Mouse (Mus musculus) E14TG2a.4 (cell line): ENCODE data around the gene App.

ENCODE experiments used
- H3K27me3 ChIP-seq: 2 replicates; pipeline ENCODE4 v1.6.1; 2014; ENCODE audit warnings: low read length, control low read depth; ENCODE audit not compliant: insufficient read depth
- H3K36me3 ChIP-seq: 2 replicates; pipeline ENCODE4 v1.6.1; 2014; ENCODE audit warnings: low read length, control low read depth; ENCODE audit not compliant: insufficient read depth
- H3K4me1 ChIP-seq: replicated peaks from 2 replicates; pipeline ENCODE4 v1.6.1; 2014; ENCODE audit warnings: low read depth, low read length, control low read depth
- H3K4me3 ChIP-seq: replicated peaks from 2 replicates; pipeline ENCODE4 v1.5.1; 2014; ENCODE audit warnings: mild to moderate bottlenecking, low read length
- H3K9me3 ChIP-seq: 2 replicates; pipeline ENCODE4 v1.6.1; 2014; ENCODE audit warnings: low read length, control low read depth
- CTCF ChIP-seq: conservative IDR thresholded peaks from 2 replicates; pipeline ENCODE4 v1.5.1; 2014; ENCODE audit warnings: low read length
- NANOG ChIP-seq: IDR thresholded peaks from 2 replicates; pipeline ENCODE4 v1.6.1; 2014; ENCODE audit warnings: borderline replicate concordance, low read length, mixed read lengths
- POU5F1 ChIP-seq: IDR thresholded peaks from 2 replicates; pipeline ENCODE4 v1.6.1; 2014; ENCODE audit warnings: low read length, borderline replicate concordance

App gene

GRCm38 (mm10) chr16:85117541-85117940 lies 56.0 kb downstream of the App start:
- Histone ChIP-seq H3K27me3 (peaks cover 5% of the 10 kb centered on the region; the same call in 1 of the 2 replicates), H3K4me1 (no peaks in the 10 kb centered on the region), H3K36me3 (no peaks in the 10 kb centered on the region), H3K4me3 (no peak overlapping the region), H3K9me3 (peaks cover 12% of the 10 kb centered on the region)
- TF ChIP-seq NANOG (no peak), CTCF (no peak), POU5F1 (no peak)

GRCm38 (mm10) chr16:85115837-85116236 lies 57.7 kb downstream of the App start:
- no peak for TF ChIP-seq CTCF
- no peak for TF ChIP-seq NANOG
- TF ChIP-seq POU5F1, result no peak
- Histone ChIP-seq H3K4me3 (no peak overlapping the region), H3K27me3 (peaks cover 5% of the 10 kb centered on the region; the same call in 1 of the 2 replicates), H3K36me3 (no peaks in the 10 kb centered on the region), H3K9me3 (peaks cover 12% of the 10 kb centered on the region), H3K4me1 (no peaks in the 10 kb centered on the region)

- H3K4me1 ChIP-seq, result peaks cover 4% of the 10 kb centered on the region; the same call in 1 of the 2 replicates
- TF ChIP-seq NANOG (no peak), POU5F1 (no peak)
- peaks cover 12% of the 10 kb centered on the region for H3K9me3 ChIP-seq
- H3K4me3 ChIP-seq, result no peak overlapping the region
- peaks cover 5% of the 10 kb centered on the region; the same call in 1 of the 2 replicates for H3K27me3 ChIP-seq
- no peaks in the 10 kb centered on the region for H3K36me3 ChIP-seq
Observed at GRCm38 (mm10) chr16:85114742-85115141, 58.8 kb downstream of the App start.

DNA sequence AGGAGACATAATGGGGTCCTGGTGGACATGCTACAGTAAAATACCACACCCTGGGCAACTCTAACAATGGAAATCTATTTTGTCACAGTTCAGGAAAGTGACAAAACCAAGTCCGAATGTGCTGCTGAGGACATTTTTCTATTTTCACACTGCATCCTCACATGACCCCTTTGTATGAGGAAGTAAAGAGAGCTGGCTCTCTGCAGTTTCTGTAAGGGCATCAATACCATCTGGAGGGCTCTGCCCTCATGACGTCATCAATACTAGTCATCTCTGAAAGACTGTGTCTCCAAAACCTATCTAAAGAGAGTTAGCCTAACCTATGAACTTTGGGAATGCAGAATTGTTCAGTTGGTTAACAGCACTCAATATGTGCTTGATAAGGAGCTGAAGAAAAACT lies 59.6 kb downstream of the App start:
- TF ChIP-seq POU5F1 (no peak), NANOG (no peak), CTCF (no peak)
- H3K36me3 ChIP-seq, result no peaks in the 10 kb centered on the region
- peaks cover 5% of the 10 kb centered on the region; the same call in 1 of the 2 replicates for H3K27me3 ChIP-seq
- H3K4me1 ChIP-seq, result peaks cover 4% of the 10 kb centered on the region; the same call in 1 of the 2 replicates
- no peak overlapping the region for H3K4me3 ChIP-seq
- peaks cover 12% of the 10 kb centered on the region for H3K9me3 ChIP-seq

DNA sequence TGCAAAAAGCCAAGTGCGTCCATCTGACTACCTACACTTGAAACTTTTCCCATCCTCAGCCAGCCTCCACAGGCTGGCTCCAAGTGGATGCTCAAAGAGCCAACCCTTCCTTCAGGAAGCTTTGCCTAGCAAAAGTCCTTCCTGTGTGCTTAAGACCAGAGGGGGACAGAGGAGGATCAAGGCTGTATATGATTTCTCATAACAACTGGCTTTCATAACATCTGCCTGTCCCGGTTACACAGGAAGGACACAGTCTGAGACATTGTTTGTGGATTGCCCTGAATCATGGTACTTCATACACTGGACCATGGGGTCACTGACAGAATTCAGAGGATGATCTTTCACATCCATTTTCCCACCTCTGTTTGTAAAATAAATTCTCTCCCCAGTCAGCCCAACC lies 61.3 kb downstream of the App start:
- Histone ChIP-seq H3K27me3 (peaks cover 5% of the 10 kb centered on the region; the same call in 1 of the 2 replicates), H3K9me3 (peaks cover 12% of the 10 kb centered on the region), H3K36me3 (no peaks in the 10 kb centered on the region), H3K4me1 (peaks cover 7% of the 10 kb centered on the region; the same call in 1 of the 2 replicates), H3K4me3 (no peak overlapping the region)
- TF ChIP-seq POU5F1 (no peak), NANOG (no peak), CTCF (no peak)

DNA sequence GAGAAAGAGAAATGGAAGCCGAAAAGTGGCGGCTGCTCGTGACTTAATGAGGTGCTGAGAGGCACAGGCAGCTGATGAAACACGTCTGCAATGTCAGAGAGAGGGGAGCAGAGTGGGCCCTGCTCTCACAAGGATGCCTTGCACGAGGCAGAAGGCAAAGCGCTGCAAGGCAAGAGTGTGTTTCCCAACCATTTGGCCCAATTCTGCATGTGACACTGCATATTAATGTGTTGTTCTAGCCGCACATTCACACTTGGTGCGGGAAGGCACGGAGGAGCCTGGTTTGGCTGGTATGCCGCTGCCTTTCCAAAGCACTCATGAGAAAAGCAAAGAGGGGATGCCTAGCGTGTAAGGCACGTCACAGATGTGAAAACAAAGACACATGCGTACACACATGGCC lies 63.1 kb downstream of the App start:
- Histone ChIP-seq H3K9me3 (peaks cover 7% of the 10 kb centered on the region), H3K27me3 (no peaks in the 10 kb centered on the region), H3K36me3 (no peaks in the 10 kb centered on the region), H3K4me3 (no peak overlapping the region; the same call in 1 of the 2 replicates), H3K4me1 (peaks cover 7% of the 10 kb centered on the region; the same call in 1 of the 2 replicates)
- TF ChIP-seq CTCF, result no peak
- no peak for TF ChIP-seq NANOG
- TF ChIP-seq POU5F1, result no peak

- no peaks in the 10 kb centered on the region for H3K27me3 ChIP-seq
- H3K9me3 ChIP-seq, result no peaks in the 10 kb centered on the region
- no peak for TF ChIP-seq NANOG
- no peak for TF ChIP-seq POU5F1
- no peak for TF ChIP-seq CTCF
- H3K36me3 ChIP-seq, result no peaks in the 10 kb centered on the region
- H3K4me3 ChIP-seq, result no peak overlapping the region
- H3K4me1 ChIP-seq, result peaks cover 7% of the 10 kb centered on the region; the same call in 1 of the 2 replicates
Observed at GRCm38 (mm10) chr16:85108486-85108885, 65.1 kb downstream of the App start.

DNA sequence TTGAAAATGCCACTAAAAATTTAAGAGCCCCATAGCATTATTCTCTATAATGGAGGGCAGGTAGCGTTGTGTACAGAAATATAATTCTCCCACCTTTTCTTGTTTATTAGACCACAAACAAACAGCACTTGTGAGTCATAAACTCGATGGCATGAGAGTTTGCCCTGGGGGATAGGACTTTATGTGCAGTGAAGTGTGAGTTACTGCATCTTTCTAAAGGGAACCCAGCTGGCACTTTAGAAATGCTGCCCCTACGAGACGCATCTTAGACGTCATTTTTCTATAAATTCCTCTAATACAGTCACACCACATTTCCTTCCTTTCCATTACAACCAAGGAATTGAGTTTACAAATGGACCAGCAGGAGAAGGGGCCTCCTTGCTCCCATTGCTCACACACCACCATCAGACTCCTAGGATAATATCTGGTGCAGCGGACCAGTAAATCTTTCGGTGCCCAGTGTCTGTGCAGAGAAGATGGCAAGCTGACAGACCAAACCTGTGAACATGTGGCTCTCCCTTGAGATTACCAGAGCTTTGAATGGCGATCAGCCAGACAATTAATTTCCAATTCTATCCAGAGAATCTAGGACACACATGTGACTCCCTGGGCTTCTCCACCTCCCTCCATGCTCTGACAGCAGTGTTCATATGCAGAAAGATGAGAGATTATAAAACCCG lies 66.8 kb downstream of the App start:
- no peak for TF ChIP-seq CTCF
- no peak for TF ChIP-seq POU5F1
- TF ChIP-seq NANOG, result no peak
- no peaks in the 10 kb centered on the region for H3K9me3 ChIP-seq
- H3K4me1 ChIP-seq, result peaks cover 7% of the 10 kb centered on the region; the same call in 1 of the 2 replicates
- H3K4me3 ChIP-seq, result no peak overlapping the region
- no peaks in the 10 kb centered on the region for H3K36me3 ChIP-seq
- H3K27me3 ChIP-seq, result no peaks in the 10 kb centered on the region

DNA sequence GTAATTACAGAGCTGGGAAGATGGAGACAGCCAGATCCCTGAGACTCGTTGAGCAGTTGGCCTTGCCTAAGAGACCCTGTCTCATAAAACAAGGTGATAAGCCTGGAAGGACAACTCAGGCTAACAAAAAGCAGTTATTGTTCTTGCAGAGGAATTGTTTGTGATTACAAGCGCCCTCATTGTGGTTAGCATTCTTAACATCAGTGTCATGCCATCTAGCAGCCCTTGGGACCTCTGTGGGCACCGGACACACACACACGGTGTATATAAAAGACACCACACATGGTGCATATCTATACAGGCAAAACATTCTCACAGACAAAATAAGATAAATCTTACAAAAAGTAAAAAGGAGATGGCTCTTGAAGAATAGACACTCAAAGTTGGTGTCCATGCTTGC lies 68.0 kb downstream of the App start:
- no peak for TF ChIP-seq POU5F1
- TF ChIP-seq CTCF, result no peak
- no peak for TF ChIP-seq NANOG
- no peaks in the 10 kb centered on the region for H3K36me3 ChIP-seq

More for the DNA sequence above, 68.0 kb downstream of the App start:
- peaks cover 7% of the 10 kb centered on the region; the same call in 1 of the 2 replicates for H3K4me1 ChIP-seq
- no peaks in the 10 kb centered on the region for H3K9me3 ChIP-seq
- H3K4me3 ChIP-seq, result no peak overlapping the region
- H3K27me3 ChIP-seq, result no peaks in the 10 kb centered on the region
